Mouse (Mus musculus): ENCODE results near the gene Gpr156.

DNA sequence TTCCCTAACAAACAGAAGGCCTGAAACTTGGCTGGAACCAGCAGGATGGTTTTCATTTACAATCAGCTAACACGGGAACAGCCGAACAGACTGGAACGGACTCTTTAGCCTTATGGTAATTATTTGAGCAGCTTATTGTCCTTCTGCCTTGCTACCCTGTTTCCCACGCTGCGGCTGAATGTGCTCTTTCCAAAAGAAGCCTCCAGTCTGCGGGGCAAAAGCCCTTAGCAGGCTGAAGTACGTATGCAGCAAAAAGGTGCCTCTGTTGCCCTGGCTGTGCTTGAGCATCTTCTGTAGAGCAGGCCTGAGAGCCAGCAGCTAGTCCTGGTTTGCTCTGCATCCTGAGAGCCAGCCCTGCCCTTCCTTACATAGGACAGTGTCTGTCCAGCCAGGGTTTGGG is 83.9 kb downstream of the Gpr156 start:
- TF ChIP-seq CTCF (IDR thresholded peaks at IDR 0.05; ENCODE audit: insufficient read depth, low read depth, low read length) (no peak), POLR2A (IDR thresholded peaks at IDR 0.05; ENCODE audit: insufficient read depth, low read depth, low read length) (no peak)
